Mouse (Mus musculus) forebrain, embryonic 16.5 days (tissue): ENCODE data around the gene Mzf1. TPM values are rescaled to one million over a fixed set of nuclear protein-coding genes. Genes with fewer than 3 reads are reported as not detected.
A peak's percentile ranks its signal among the peaks of the same experiment; 100 is the strongest.

Source experiments
- ATAC-seq: fragments of 200-750 bp; cut with Nextera tagmentation; 2 replicates; pipeline ENCODE4 v1.8.0; 2017; ENCODE audit warnings: mild to moderate bottlenecking, moderate library complexity
- H3K27ac ChIP-seq: fragments of 300-500 bp; sonication (generic); 2 replicates; pipeline ENCODE4 v1.5.1; 2014; ENCODE audit warnings: low read length, control low read depth
- H3K27me3 ChIP-seq: fragments of 300-500 bp; sonication (generic); replicated peaks from 2 replicates; pipeline ENCODE4 v1.6.1; 2014; ENCODE audit warnings: low read length; ENCODE audit not compliant: control insufficient read depth, insufficient read depth
- H3K36me3 ChIP-seq: fragments of 300-500 bp; sonication (generic); 2 replicates; pipeline ENCODE4 v1.6.1; 2014; ENCODE audit not compliant: control insufficient read depth, insufficient read depth
- H3K4me1 ChIP-seq: fragments of 300-500 bp; sonication (generic); replicated peaks from 2 replicates; pipeline ENCODE4 v1.6.1; 2014; ENCODE audit warnings: low read length; ENCODE audit not compliant: control insufficient read depth, insufficient read depth
- H3K4me2 ChIP-seq: fragments of 300-500 bp; sonication (generic); 2 replicates; pipeline ENCODE4 v1.6.1; 2014; ENCODE audit warnings: mild to moderate bottlenecking, low read length, control low read depth
- H3K4me3 ChIP-seq: fragments of 300-500 bp; sonication (generic); replicated peaks from 2 replicates; pipeline ENCODE4 v1.5.1; 2014; ENCODE audit warnings: mild to moderate bottlenecking, low read length, control low read depth
- H3K9ac ChIP-seq: fragments of 300-500 bp; sonication (generic); replicated peaks from 2 replicates; pipeline ENCODE4 v1.6.1; 2014; ENCODE audit warnings: low read depth, low read length, control low read depth
- H3K9me3 ChIP-seq: fragments of 300-500 bp; sonication (generic); 2 replicates; pipeline ENCODE4 v1.6.1; 2016; ENCODE audit warnings: low read length; ENCODE audit not compliant: control insufficient read depth
- WGBS: fragments of 180-500 bp; shearing (Covaris S2); extraction: QIAGEN DNeasy Blood & Tissue Kit; methylation state at CpG from one replicate; pipeline ENCODE4 v1.1.7; 2014; 5-methylcytosine and 5-hydroxymethylcytosine counted together
- polyA plus RNA-seq: library from polyadenylated mRNA; unstranded; fragments of >200 nt; fragmentation: Nextera tagmentation; extraction: Ambion mirVana; gene quantifications from 2 replicates; pipeline ENCODE4 v1.2.1, GENCODE M21; 2015

The Mzf1 gene
- polyA plus RNA-seq, 1 experiment from 2014 or later, result 10.6 TPM

- Histone ChIP-seq H3K36me3 (peaks cover 13% of the 10 kb centered on the region), H3K4me1 (peaks cover 38% of the 10 kb centered on the region), H3K27me3 (no peaks in the 10 kb centered on the region; the same call in 1 of the 2 replicates), H3K4me3 (peak overlapping the region; percentile 77), H3K9me3 (no peaks in the 10 kb centered on the region), H3K27ac (peak overlapping the region; percentile 100), H3K4me2 (peak overlapping the region; percentile 94), H3K9ac (peak overlapping the region; percentile 98)
- peak; percentile 2 for ATAC-seq
- 0% methylated on average over 32 of the region's 33 CpGs for WGBS
Observed at GRCm38 (mm10) chr7:13037366-13037765, 17.2 kb downstream of the Mzf1 start.

DNA sequence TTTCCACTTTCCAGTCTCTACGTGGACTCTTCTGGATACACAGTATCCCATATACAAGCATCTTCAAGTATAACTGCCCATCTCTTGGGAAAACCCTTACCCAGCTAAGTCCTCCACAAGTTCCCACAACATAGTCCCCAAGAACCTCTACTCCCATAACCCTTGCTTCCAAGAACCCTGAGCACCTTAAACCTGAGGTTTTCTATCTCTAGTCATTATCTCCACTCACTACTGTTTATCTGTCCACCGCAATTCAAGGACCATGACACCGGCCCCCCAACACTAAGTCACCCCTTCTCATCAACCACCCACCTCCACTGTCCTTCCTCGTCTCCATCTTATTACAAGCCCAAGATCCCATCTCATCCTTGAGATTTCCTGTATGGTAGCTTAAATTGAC lies 17.8 kb downstream of the Mzf1 start:
- WGBS, result 46% methylated on average over 4 of the region's 4 CpGs

GRCm38 (mm10) chr7:13035211-13035855 lies 19.2 kb downstream of the Mzf1 start:
- peak overlapping the region; percentile 72 for H3K27ac ChIP-seq
- no peaks in the 10 kb centered on the region for H3K27me3 ChIP-seq
- H3K9me3 ChIP-seq, result no peaks in the 10 kb centered on the region
- peak overlapping the region; percentile 91 for H3K4me2 ChIP-seq
- no peak overlapping the region for H3K4me3 ChIP-seq
- peaks cover 27% of the 10 kb centered on the region for H3K36me3 ChIP-seq
- 78% methylated on average over 17 of the region's 17 CpGs for WGBS
- H3K4me1 ChIP-seq, result peaks cover 38% of the 10 kb centered on the region
- no peak overlapping the region for H3K9ac ChIP-seq
- no peak for ATAC-seq

More for the DNA sequence above, 17.8 kb downstream of the Mzf1 start:
- H3K4me3 ChIP-seq, result peak overlapping the region; percentile 77
- H3K27me3 ChIP-seq, result no peaks in the 10 kb centered on the region
- H3K27ac ChIP-seq, result no peak overlapping the region
- H3K4me1 ChIP-seq, result peaks cover 38% of the 10 kb centered on the region
- ATAC-seq, result no peak
- H3K9ac ChIP-seq, result peak overlapping the region; percentile 98
- no peaks in the 10 kb centered on the region for H3K9me3 ChIP-seq
- peaks cover 17% of the 10 kb centered on the region for H3K36me3 ChIP-seq
- peak overlapping the region; percentile 94 for H3K4me2 ChIP-seq

DNA sequence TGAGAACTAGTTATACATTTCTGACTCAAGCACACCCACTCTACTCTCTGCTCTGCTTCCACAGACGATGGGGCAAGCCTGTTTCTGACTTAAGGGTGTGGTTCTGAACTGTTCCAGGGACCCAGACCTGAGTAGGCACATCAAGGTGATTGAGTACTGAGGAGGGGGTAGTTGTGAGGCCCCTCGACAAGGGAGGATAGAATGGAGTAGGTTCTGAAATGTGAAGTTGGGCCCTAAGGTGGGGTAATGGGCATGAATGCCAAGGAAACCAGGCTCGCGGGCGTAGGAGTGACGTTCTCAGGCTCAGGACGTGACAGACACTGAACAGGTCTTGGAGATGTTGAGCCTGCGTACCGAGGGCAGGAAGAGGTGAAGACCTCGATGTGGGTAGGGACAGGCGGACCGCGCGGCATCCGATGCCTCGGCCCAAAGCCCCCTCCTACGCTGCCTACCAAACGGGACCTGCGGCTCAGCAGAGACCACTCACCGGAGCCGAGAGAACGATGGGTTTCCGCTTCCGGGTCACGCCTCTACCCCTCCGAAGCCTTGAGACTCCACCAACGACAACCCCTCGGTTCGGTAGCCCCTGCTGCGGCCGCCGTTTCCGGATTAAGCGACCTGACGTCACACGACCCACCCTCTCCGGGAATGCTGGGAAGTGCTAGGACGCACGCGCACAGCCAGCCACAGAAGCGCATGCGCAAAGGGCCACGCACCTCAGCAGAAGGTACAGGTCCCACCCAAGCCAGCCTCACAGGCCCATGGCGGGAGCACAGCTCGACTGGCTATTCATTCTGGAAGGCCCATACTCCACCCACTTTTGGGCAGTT lies 20.2 kb downstream of the Mzf1 start, which contains the start of gene Chmp2a:
Gene Chmp2a, minus strand, starts transcription at position 660 of the 830 bp plus-strand sequence.
- Histone ChIP-seq H3K36me3 (peaks cover 37% of the 10 kb centered on the region), H3K27ac (peak within 1 kb of the TSS; percentile 84), H3K4me2 (peak within 1 kb of the TSS; percentile 91), H3K4me3 (peak within 1 kb of the TSS; percentile 64), H3K9me3 (no peaks in the 10 kb centered on the region), H3K27me3 (no peaks in the 10 kb centered on the region), H3K9ac (peak within 1 kb of the TSS; percentile 78), H3K4me1 (peaks cover 38% of the 10 kb centered on the region)
- ATAC-seq, result peak; percentile 77
- WGBS, result under 1% methylated on average over 45 of the region's 45 CpGs

GRCm38 (mm10) chr7:13033451-13034147 lies 21.0 kb downstream of the Mzf1 start:
- peak overlapping the region; percentile 78 for H3K9ac ChIP-seq
- peaks cover 31% of the 10 kb centered on the region for H3K4me1 ChIP-seq
- no peak for ATAC-seq
- H3K27me3 ChIP-seq, result no peaks in the 10 kb centered on the region
- 48% methylated on average over 13 of the region's 13 CpGs for WGBS
- peak overlapping the region; percentile 84 for H3K27ac ChIP-seq
- H3K4me2 ChIP-seq, result peak overlapping the region; percentile 91
- peaks cover 44% of the 10 kb centered on the region for H3K36me3 ChIP-seq
- H3K4me3 ChIP-seq, result peak overlapping the region; percentile 64
- no peaks in the 10 kb centered on the region for H3K9me3 ChIP-seq

GRCm38 (mm10) chr7:13032541-13032940 lies 22.0 kb downstream of the Mzf1 start:
- H3K4me3 ChIP-seq, result no peak overlapping the region
- H3K9me3 ChIP-seq, result no peaks in the 10 kb centered on the region
- no peak for ATAC-seq
- peaks cover 55% of the 10 kb centered on the region for H3K36me3 ChIP-seq
- H3K4me1 ChIP-seq, result peaks cover 30% of the 10 kb centered on the region
- H3K9ac ChIP-seq, result no peak overlapping the region
- H3K27ac ChIP-seq, result no peak overlapping the region
- WGBS, result 94% methylated on average over 7 of the region's 7 CpGs
- H3K27me3 ChIP-seq, result no peaks in the 10 kb centered on the region
- no peak overlapping the region for H3K4me2 ChIP-seq

DNA sequence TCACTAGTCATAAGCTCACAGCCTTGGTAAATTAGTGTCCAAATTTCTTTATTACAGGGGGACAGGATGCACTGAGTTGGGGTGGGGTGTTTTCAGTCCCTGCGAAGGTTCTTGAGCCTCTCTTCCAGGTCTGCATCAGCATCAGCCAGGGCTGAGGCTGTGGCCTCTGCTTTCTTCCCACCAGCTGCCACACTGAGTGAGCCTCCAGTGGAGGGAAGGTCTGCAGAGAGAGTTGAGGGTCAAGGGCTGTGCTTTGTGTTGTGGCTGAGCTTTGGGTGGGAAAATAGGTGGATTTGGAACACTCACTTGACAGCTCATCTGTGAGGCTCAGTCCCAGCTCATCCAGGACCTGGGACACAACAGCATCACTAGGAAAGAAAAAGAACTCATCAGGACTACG lies 22.6 kb downstream of the Mzf1 start:
- Histone ChIP-seq H3K4me3 (no peak overlapping the region), H3K9me3 (no peaks in the 10 kb centered on the region), H3K4me1 (peaks cover 29% of the 10 kb centered on the region), H3K9ac (no peak overlapping the region), H3K27me3 (no peaks in the 10 kb centered on the region), H3K36me3 (peaks cover 60% of the 10 kb centered on the region), H3K4me2 (no peak overlapping the region), H3K27ac (no peak overlapping the region)
- no peak for ATAC-seq
- 92% methylated on average over 2 of the region's 2 CpGs for WGBS

DNA sequence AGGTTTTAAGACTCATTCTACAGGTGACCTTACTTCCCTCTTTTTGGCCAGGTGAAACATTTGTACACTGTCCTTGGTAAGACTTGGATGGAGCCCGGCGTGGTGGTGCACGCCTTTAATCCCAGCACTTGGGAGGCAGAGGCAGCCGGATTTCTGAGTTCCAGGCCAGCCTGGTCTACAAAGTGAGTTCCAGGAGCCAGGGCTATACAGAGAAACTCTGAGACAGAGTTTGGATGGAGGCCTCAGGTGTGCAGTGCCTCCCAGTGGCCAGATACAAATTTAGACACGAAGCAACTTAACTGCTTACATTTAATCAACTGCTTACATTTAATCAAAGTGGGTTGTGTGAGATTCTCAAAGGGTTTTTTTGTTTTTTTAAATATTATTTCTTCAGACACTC lies 23.5 kb downstream of the Mzf1 start:
- ATAC-seq, result no peak
- H3K27ac ChIP-seq, result no peak overlapping the region
- H3K9me3 ChIP-seq, result no peaks in the 10 kb centered on the region
- H3K4me2 ChIP-seq, result no peak overlapping the region
- H3K4me1 ChIP-seq, result peaks cover 29% of the 10 kb centered on the region
- H3K4me3 ChIP-seq, result no peak overlapping the region
- 76% methylated on average over 5 of the region's 5 CpGs for WGBS
- peaks cover 67% of the 10 kb centered on the region for H3K36me3 ChIP-seq
- no peaks in the 10 kb centered on the region for H3K27me3 ChIP-seq
- H3K9ac ChIP-seq, result no peak overlapping the region

DNA sequence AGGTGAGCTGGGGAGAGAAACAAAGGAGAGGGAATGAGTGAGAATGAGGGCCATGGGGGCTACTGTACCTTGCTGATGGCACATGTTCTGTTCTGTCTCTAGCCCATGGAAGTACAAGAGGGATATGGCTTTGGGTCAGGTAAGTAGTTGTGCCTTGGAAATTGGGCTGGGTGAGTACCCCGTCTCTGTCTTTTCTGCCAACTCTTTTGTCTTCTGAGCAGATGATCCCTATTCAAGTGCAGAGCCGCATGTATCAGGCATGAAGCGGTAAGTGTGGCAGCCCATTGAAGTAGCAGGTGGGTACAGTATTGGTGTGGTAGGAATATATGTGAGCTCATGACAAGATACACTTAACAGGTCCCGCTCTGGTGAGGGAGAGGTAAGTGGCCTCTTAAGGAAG lies 25.6 kb downstream of the Mzf1 start:
- Histone ChIP-seq H3K9ac (no peak overlapping the region), H3K4me1 (peaks cover 28% of the 10 kb centered on the region), H3K27ac (no peak overlapping the region), H3K4me3 (no peak overlapping the region), H3K9me3 (no peaks in the 10 kb centered on the region), H3K36me3 (peaks cover 57% of the 10 kb centered on the region), H3K27me3 (no peaks in the 10 kb centered on the region), H3K4me2 (no peak overlapping the region)
- 81% methylated on average over 4 of the region's 4 CpGs for whole genome bisulfite sequencing
- ATAC-seq, result no peak
